Mouse (Mus musculus): ENCODE measurements around the gene Ly6c1. TPM values are rescaled to one million over a fixed set of nuclear protein-coding genes. Genes with fewer than 3 reads are reported as not detected.
"Not testable (repeated sequence)": the region's sequence is repeated elsewhere in the genome, so short reads cannot be mapped to it uniquely, and the experiment has no call there.

The Ly6c1 gene
- polyA plus RNA-seq, 1 experiment from 2014 or later, result 0.48 TPM

GRCm38 (mm10) chr15:75047313-75047969 lies 1.2 kb downstream of the Ly6c1 start:
- not testable (repeated sequence) for ATAC-seq (ENCODE audit: low read depth); H3K36me3 ChIP-seq; H3K9ac ChIP-seq; H3K9me3 ChIP-seq (replicated peaks); H3K4me3 ChIP-seq (replicated peaks); DNase-seq; H3K4me1 ChIP-seq (replicated peaks); H3K4me2 ChIP-seq; H3K27ac ChIP-seq; H3K27me3 ChIP-seq
- WGBS (ENCODE audit: insufficient replicate concordance), result 44% methylated on average over 5 of the region's 7 CpGs

- WGBS (ENCODE audit: insufficient replicate concordance), result 36% methylated on average over 3 of the region's 3 CpGs
- not testable (repeated sequence) for H3K27me3 ChIP-seq
Observed at GRCm38 (mm10) chr15:75045501-75045900, 3.1 kb downstream of the Ly6c1 start.

GRCm38 (mm10) chr15:75021020-75021759 lies 27.4 kb downstream of the Ly6c1 start:
- H3K4me2 ChIP-seq; H3K9me3 ChIP-seq (replicated peaks); H3K27me3 ChIP-seq; DNase-seq; ATAC-seq (ENCODE audit: low read depth); H3K4me3 ChIP-seq (replicated peaks); H3K27ac ChIP-seq; H3K9ac ChIP-seq; H3K4me1 ChIP-seq (replicated peaks); H3K36me3 ChIP-seq: not testable (repeated sequence)
- WGBS (ENCODE audit: insufficient replicate concordance), result 52% methylated on average over 7 of the region's 10 CpGs

More at GRCm38 (mm10) chr15:75045501-75045900, 3.1 kb downstream of the Ly6c1 start:
- DNase-seq; H3K9me3 ChIP-seq (replicated peaks); H3K9ac ChIP-seq; H3K27ac ChIP-seq; ATAC-seq (ENCODE audit: low read depth); H3K4me3 ChIP-seq (replicated peaks); H3K4me1 ChIP-seq (replicated peaks); H3K36me3 ChIP-seq; H3K4me2 ChIP-seq: not testable (repeated sequence)

- H3K36me3 ChIP-seq; H3K4me2 ChIP-seq; H3K9ac ChIP-seq; H3K4me3 ChIP-seq (replicated peaks); H3K4me1 ChIP-seq (replicated peaks); H3K27ac ChIP-seq; H3K9me3 ChIP-seq (replicated peaks); DNase-seq; H3K27me3 ChIP-seq; ATAC-seq (ENCODE audit: low read depth): not testable (repeated sequence)
- WGBS (ENCODE audit: insufficient replicate concordance), result 38% methylated on average over 2 of the region's 2 CpGs
Observed at GRCm38 (mm10) chr15:75019446-75019845, 29.2 kb downstream of the Ly6c1 start.

Other genes with a start within 250 kb of the Ly6c1 start
- 0.28 and 0.83 TPM in 2 replicates for gene Gml2, start 229.8 kb downstream of the Ly6c1 start, polyA plus RNA-seq (2015; fragmentation: Nextera tagmentation; extraction: Ambion mirVana)
- gene 2010109I03Rik, start 151.8 kb downstream of the Ly6c1 start, polyA plus RNA-seq (2015; fragmentation: Nextera tagmentation; extraction: Ambion mirVana), result 0.03 TPM in 1 of 2 replicates, not detected in the other
- not detected in 2 replicates for gene Ly6i, start 65.4 kb downstream of the Ly6c1 start, polyA plus RNA-seq (2015; fragmentation: Nextera tagmentation; extraction: Ambion mirVana)
- 2.9 and 3.3 TPM in 2 replicates for gene Ly6a, start 50.8 kb downstream of the Ly6c1 start, polyA plus RNA-seq (2015; fragmentation: Nextera tagmentation; extraction: Ambion mirVana)
- gene Ly6c2, start 63.1 kb upstream of the Ly6c1 start, polyA plus RNA-seq (2015; fragmentation: Nextera tagmentation; extraction: Ambion mirVana), result 8.9 and 10.4 TPM in 2 replicates
- gene Ly6g, start 106.4 kb upstream of the Ly6c1 start, polyA plus RNA-seq (2015; fragmentation: Nextera tagmentation; extraction: Ambion mirVana), result 0.22 and 0.41 TPM in 2 replicates
- gene BC025446, start 167.5 kb upstream of the Ly6c1 start, polyA plus RNA-seq (2015; fragmentation: Nextera tagmentation; extraction: Ambion mirVana), result 1.4 and 1.5 TPM in 2 replicates
- gene Ly6f, start 219.6 kb upstream of the Ly6c1 start, polyA plus RNA-seq (2015; fragmentation: Nextera tagmentation; extraction: Ambion mirVana), result not detected in 2 replicates

All from liver, embryonic 13.5 days (tissue).